Mouse (Mus musculus): ENCODE measurements around the gene Arl6ip1. TPM values are rescaled to one million over a fixed set of nuclear protein-coding genes. Genes with fewer than 3 reads are reported as not detected.
"Not testable (repeated sequence)": the region's sequence is repeated elsewhere in the genome, so short reads cannot be mapped to it uniquely, and the experiment has no call there.

Arl6ip1 gene
- 463 and 475 TPM in 2 replicates for polyA plus RNA-seq (2014; fragmentation: Nextera tagmentation; extraction: Ambion mirVana)

GRCm38 (mm10) chr7:118129430-118130041, at the start of gene Arl6ip1:
Gene Arl6ip1, minus strand, starts transcription at chr7:118129662.
- peak; percentile 98 for ATAC-seq (replicated peaks; ENCODE audit: low FRiP score)
- DNase-seq (ENCODE audit: low spot score), result peak; percentile 99

GRCm38 (mm10) chr7:118175821-118176355, 46.4 kb upstream of the Arl6ip1 start:
- no peak for ATAC-seq (replicated peaks; ENCODE audit: low FRiP score)
- 85% methylated on average over 1 of the region's 1 CpGs for WGBS
- DNase-seq (ENCODE audit: low spot score), result no peak
- Histone ChIP-seq H3K4me1 (replicated peaks; ENCODE audit: control insufficient read depth, insufficient read depth, low read length) (no peaks in the 10 kb centered on the region), H3K9ac (ENCODE audit: low read length) (no peak overlapping the region), H3K36me3 (ENCODE audit: control insufficient read depth, insufficient read depth, low read length) (peaks cover 2% of the 10 kb centered on the region; the same call in 1 of the 2 replicates), H3K9me3 (ENCODE audit: control insufficient read depth, low read length) (no peaks in the 10 kb centered on the region), H3K27me3 (ENCODE audit: control insufficient read depth, insufficient read depth, low read length) (no peaks in the 10 kb centered on the region), H3K27ac (ENCODE audit: low read depth, low read length) (no peak overlapping the region), H3K4me2 (ENCODE audit: low read depth, low read length, severe bottlenecking) (no peak overlapping the region), H3K4me3 (ENCODE audit: low read depth, low read length) (no peak overlapping the region)

More at GRCm38 (mm10) chr7:118129430-118130041, at the start of gene Arl6ip1:
- under 1% methylated on average over 39 of the region's 39 CpGs for WGBS
- Histone ChIP-seq H3K4me2 (ENCODE audit: low read depth, low read length, severe bottlenecking) (peak within 1 kb of the TSS; percentile 67), H3K9ac (ENCODE audit: low read length) (peak within 1 kb of the TSS; percentile 92), H3K27me3 (ENCODE audit: control insufficient read depth, insufficient read depth, low read length) (no peaks in the 10 kb centered on the region), H3K4me1 (replicated peaks; ENCODE audit: control insufficient read depth, insufficient read depth, low read length) (peaks cover 3% of the 10 kb centered on the region; the same call in 1 of the 2 replicates), H3K4me3 (ENCODE audit: low read depth, low read length) (peak within 1 kb of the TSS; percentile 83), H3K36me3 (ENCODE audit: control insufficient read depth, insufficient read depth, low read length) (no peaks in the 10 kb centered on the region; the same call in 1 of the 2 replicates), H3K9me3 (ENCODE audit: control insufficient read depth, low read length) (no peaks in the 10 kb centered on the region), H3K27ac (ENCODE audit: low read depth, low read length) (peak within 1 kb of the TSS; percentile 91)

- H3K9ac ChIP-seq (ENCODE audit: low read length); H3K27me3 ChIP-seq (ENCODE audit: control insufficient read depth, insufficient read depth, low read length); H3K4me1 ChIP-seq (replicated peaks; ENCODE audit: control insufficient read depth, insufficient read depth, low read length); H3K36me3 ChIP-seq (ENCODE audit: control insufficient read depth, insufficient read depth, low read length); H3K4me3 ChIP-seq (ENCODE audit: low read depth, low read length); H3K27ac ChIP-seq (ENCODE audit: low read depth, low read length); DNase-seq (ENCODE audit: low spot score); H3K4me2 ChIP-seq (ENCODE audit: low read depth, low read length, severe bottlenecking); H3K9me3 ChIP-seq (ENCODE audit: control insufficient read depth, low read length); ATAC-seq (replicated peaks; ENCODE audit: low FRiP score): not testable (repeated sequence)
- WGBS, result 93% methylated on average over 2 of the region's 2 CpGs
Measured at GRCm38 (mm10) chr7:118170125-118170524, 40.7 kb upstream of the Arl6ip1 start.

- H3K27me3 ChIP-seq (ENCODE audit: control insufficient read depth, insufficient read depth, low read length), result no peaks in the 10 kb centered on the region
- no peak overlapping the region for H3K9ac ChIP-seq (ENCODE audit: low read length)
- DNase-seq (ENCODE audit: low spot score) (no peak), ATAC-seq (replicated peaks; ENCODE audit: low FRiP score) (no peak)
- H3K36me3 ChIP-seq (ENCODE audit: control insufficient read depth, insufficient read depth, low read length), result peaks cover 2% of the 10 kb centered on the region; the same call in 1 of the 2 replicates
- H3K9me3 ChIP-seq (ENCODE audit: control insufficient read depth, low read length), result no peaks in the 10 kb centered on the region
- 94% methylated on average over 8 of the region's 8 CpGs for WGBS
- H3K4me1 ChIP-seq (replicated peaks; ENCODE audit: control insufficient read depth, insufficient read depth, low read length), result no peaks in the 10 kb centered on the region
- H3K27ac ChIP-seq (ENCODE audit: low read depth, low read length), result no peak overlapping the region
- H3K4me2 ChIP-seq (ENCODE audit: low read depth, low read length, severe bottlenecking), result no peak overlapping the region
- no peak overlapping the region for H3K4me3 ChIP-seq (ENCODE audit: low read depth, low read length)
Measured at GRCm38 (mm10) chr7:118163006-118163405, 33.5 kb upstream of the Arl6ip1 start.

GRCm38 (mm10) chr7:118160121-118160520, 30.7 kb upstream of the Arl6ip1 start:
- Histone ChIP-seq H3K9ac (ENCODE audit: low read length) (no peak overlapping the region), H3K27me3 (ENCODE audit: control insufficient read depth, insufficient read depth, low read length) (no peaks in the 10 kb centered on the region), H3K36me3 (ENCODE audit: control insufficient read depth, insufficient read depth, low read length) (peaks cover 2% of the 10 kb centered on the region; the same call in 1 of the 2 replicates), H3K4me1 (replicated peaks; ENCODE audit: control insufficient read depth, insufficient read depth, low read length) (no peaks in the 10 kb centered on the region), H3K9me3 (ENCODE audit: control insufficient read depth, low read length) (no peaks in the 10 kb centered on the region), H3K4me2 (ENCODE audit: low read depth, low read length, severe bottlenecking) (no peak overlapping the region), H3K27ac (ENCODE audit: low read depth, low read length) (no peak overlapping the region), H3K4me3 (ENCODE audit: low read depth, low read length) (no peak overlapping the region)
- ATAC-seq (replicated peaks; ENCODE audit: low FRiP score) (no peak), DNase-seq (ENCODE audit: low spot score) (no peak)
- WGBS, result 93% methylated on average over 3 of the region's 3 CpGs

GRCm38 (mm10) chr7:118156461-118156860, 27.0 kb upstream of the Arl6ip1 start:
- ATAC-seq (replicated peaks; ENCODE audit: low FRiP score), result no peak
- DNase-seq (ENCODE audit: low spot score), result no peak
- H3K27ac ChIP-seq (ENCODE audit: low read depth, low read length), result no peak overlapping the region
- H3K4me3 ChIP-seq (ENCODE audit: low read depth, low read length), result no peak overlapping the region
- WGBS, result 90% methylated on average over 7 of the region's 7 CpGs
- H3K4me2 ChIP-seq (ENCODE audit: low read depth, low read length, severe bottlenecking), result no peak overlapping the region
- H3K9me3 ChIP-seq (ENCODE audit: control insufficient read depth, low read length), result no peaks in the 10 kb centered on the region
- H3K9ac ChIP-seq (ENCODE audit: low read length), result no peak overlapping the region
- no peaks in the 10 kb centered on the region for H3K4me1 ChIP-seq (replicated peaks; ENCODE audit: control insufficient read depth, insufficient read depth, low read length)
- H3K36me3 ChIP-seq (ENCODE audit: control insufficient read depth, insufficient read depth, low read length), result peaks cover 8% of the 10 kb centered on the region; the same call in 1 of the 2 replicates
- no peaks in the 10 kb centered on the region for H3K27me3 ChIP-seq (ENCODE audit: control insufficient read depth, insufficient read depth, low read length)

- WGBS, result 96% methylated on average over 6 of the region's 6 CpGs
- ATAC-seq (replicated peaks; ENCODE audit: low FRiP score), result no peak
- H3K36me3 ChIP-seq (ENCODE audit: control insufficient read depth, insufficient read depth, low read length), result peaks cover 5% of the 10 kb centered on the region; the same call in 1 of the 2 replicates
- no peak for DNase-seq (ENCODE audit: low spot score)
- no peaks in the 10 kb centered on the region for H3K4me1 ChIP-seq (replicated peaks; ENCODE audit: control insufficient read depth, insufficient read depth, low read length)
- H3K9ac ChIP-seq (ENCODE audit: low read length), result no peak overlapping the region
- no peak overlapping the region for H3K4me2 ChIP-seq (ENCODE audit: low read depth, low read length, severe bottlenecking)
- no peaks in the 10 kb centered on the region for H3K9me3 ChIP-seq (ENCODE audit: control insufficient read depth, low read length)
- H3K4me3 ChIP-seq (ENCODE audit: low read depth, low read length), result no peak overlapping the region
- no peaks in the 10 kb centered on the region for H3K27me3 ChIP-seq (ENCODE audit: control insufficient read depth, insufficient read depth, low read length)
- H3K27ac ChIP-seq (ENCODE audit: low read depth, low read length), result no peak overlapping the region
Measured at GRCm38 (mm10) chr7:118154150-118154549, 24.7 kb upstream of the Arl6ip1 start.

GRCm38 (mm10) chr7:118143602-118144001, 14.1 kb upstream of the Arl6ip1 start:
- no peak overlapping the region for H3K4me2 ChIP-seq (ENCODE audit: low read depth, low read length, severe bottlenecking)
- H3K9me3 ChIP-seq (ENCODE audit: control insufficient read depth, low read length), result no peaks in the 10 kb centered on the region
- no peak overlapping the region for H3K9ac ChIP-seq (ENCODE audit: low read length)
- DNase-seq (ENCODE audit: low spot score) (no peak), ATAC-seq (replicated peaks; ENCODE audit: low FRiP score) (no peak)
- H3K4me1 ChIP-seq (replicated peaks; ENCODE audit: control insufficient read depth, insufficient read depth, low read length), result no peaks in the 10 kb centered on the region
- 83% methylated on average over 3 of the region's 3 CpGs for WGBS
- H3K36me3 ChIP-seq (ENCODE audit: control insufficient read depth, insufficient read depth, low read length), result peaks cover 4% of the 10 kb centered on the region; the same call in 1 of the 2 replicates
- H3K4me3 ChIP-seq (ENCODE audit: low read depth, low read length), result no peak overlapping the region
- no peaks in the 10 kb centered on the region for H3K27me3 ChIP-seq (ENCODE audit: control insufficient read depth, insufficient read depth, low read length)
- H3K27ac ChIP-seq (ENCODE audit: low read depth, low read length), result no peak overlapping the region

Data from forebrain, embryonic 11.5 days (tissue).